Mouse (Mus musculus) brain, embryonic 14.5 days (tissue): ENCODE measurements around the gene Pdcd11.

Source experiments
- CTCF ChIP-seq: fragments of 200-500 bp; IDR thresholded peaks from 2 replicates; pipeline ENCODE4 v1.5.1; 2012; ENCODE audit warnings: inconsistent platforms, mild to moderate bottlenecking, moderate library complexity, borderline replicate concordance; ENCODE audit not compliant: insufficient read depth, insufficient read length; ENCODE audit errors: extremely low read depth
- POLR2A ChIP-seq: fragments of 200-500 bp; IDR thresholded peaks from 2 replicates; pipeline ENCODE4 v1.6.1; 2012; ENCODE audit warnings: mild to moderate bottlenecking, inconsistent platforms, borderline replicate concordance; ENCODE audit not compliant: poor library complexity, insufficient read depth, insufficient read length, severe bottlenecking; ENCODE audit errors: extremely low read depth

DNA sequence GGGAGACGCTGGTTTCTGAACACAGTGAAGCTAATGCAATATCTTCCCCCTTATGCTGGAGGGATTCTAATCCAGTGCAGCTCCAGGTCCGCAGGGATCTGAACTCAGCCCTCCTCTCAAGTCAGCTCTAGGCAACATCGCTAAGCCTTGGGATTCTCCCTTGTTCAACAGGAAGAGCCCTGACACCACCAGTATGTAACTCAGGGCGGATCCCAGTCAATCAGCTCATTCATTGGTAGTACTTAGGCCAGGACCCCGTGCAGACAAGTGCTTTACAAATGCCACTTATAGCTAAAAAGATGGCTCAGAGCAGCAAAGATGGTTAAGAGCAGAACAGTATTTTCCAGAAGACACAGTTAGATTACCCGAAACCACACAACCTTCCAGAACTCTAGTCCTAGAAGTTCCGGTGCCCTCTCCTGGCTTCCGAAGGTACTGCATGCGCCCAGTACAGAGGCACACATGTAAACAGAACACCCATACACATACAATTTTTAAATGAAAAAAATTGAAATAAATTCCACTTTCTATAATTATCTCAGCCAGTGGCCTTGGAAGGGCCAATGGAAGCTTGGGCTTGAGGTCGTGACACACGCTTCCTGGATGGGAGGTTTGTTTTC is 78.3 kb downstream of the Pdcd11 start:
- TF ChIP-seq POLR2A = no peak
- TF ChIP-seq CTCF = peak; percentile 78; the same call in 1 of the 2 replicates
